Mouse (Mus musculus) heart, adult 9 months (tissue): ENCODE measurements at regions not wholly inside any gene's neighbourhood (a gene's known extent, or its start where the extent isn't known, plus 50 kb on each side); places are given as distances from the start of the nearest gene placed in this dataset.

Source experiments
- DNase-seq, 2 experiments: peaks; one replicate each; pipeline ENCODE4 v3.0.0; 2022; ENCODE audit warnings: low spot score in 2 of 2

- DNase-seq, result no peak
Measured at GRCm38 (mm10) chr16:39102151-39102550, 209.7 kb downstream of the Igsf11 start.

GRCm38 (mm10) chr16:39103360-39104095 is 211.1 kb downstream of the Igsf11 start:
- DNase-seq, result no peak

GRCm38 (mm10) chr16:39109383-39110033 is 217.0 kb downstream of the Igsf11 start:
- DNase-seq, result peak in 1 of 2 experiments; percentile 6

GRCm38 (mm10) chr16:39110089-39110488 is 217.6 kb downstream of the Igsf11 start:
- no peak for DNase-seq

GRCm38 (mm10) chr16:39118059-39118458 is 225.6 kb downstream of the Igsf11 start:
- no peak for DNase-seq

GRCm38 (mm10) chr16:39119811-39120210 is 227.3 kb downstream of the Igsf11 start:
- DNase-seq, result no peak

- no peak for DNase-seq
Measured at GRCm38 (mm10) chr16:39123445-39123952, 231.0 kb downstream of the Igsf11 start.

- no peak for DNase-seq
Measured at GRCm38 (mm10) chr16:39132459-39132858, 240.0 kb downstream of the Igsf11 start.

- no peak for DNase-seq
Measured at GRCm38 (mm10) chr16:39135777-39136176, 243.3 kb downstream of the Igsf11 start.

GRCm38 (mm10) chr16:39147151-39147550 is 254.7 kb downstream of the Igsf11 start:
- no peak for DNase-seq

GRCm38 (mm10) chr16:39151325-39152318 is 259.2 kb downstream of the Igsf11 start:
- DNase-seq, result no peak

GRCm38 (mm10) chr16:39158893-39159292 is 266.4 kb downstream of the Igsf11 start:
- DNase-seq, result no peak

- no peak for DNase-seq
Measured at GRCm38 (mm10) chr16:39159725-39160124, 267.3 kb downstream of the Igsf11 start.

- DNase-seq, result no peak
Measured at GRCm38 (mm10) chr16:39162684-39163083, 270.2 kb downstream of the Igsf11 start.

GRCm38 (mm10) chr16:39191861-39192260 is 299.4 kb downstream of the Igsf11 start:
- DNase-seq, result no peak

GRCm38 (mm10) chr16:39195431-39195830 is 303.0 kb downstream of the Igsf11 start:
- DNase-seq, result no peak

- DNase-seq, result peak; percentile 7 to 9
Measured at GRCm38 (mm10) chr16:39196896-39197295, 304.4 kb downstream of the Igsf11 start.

- DNase-seq, result no peak
Measured at GRCm38 (mm10) chr16:39223551-39223950, 331.1 kb downstream of the Igsf11 start.

- DNase-seq, result no peak
Measured at GRCm38 (mm10) chr16:39229501-39229900, 337.0 kb downstream of the Igsf11 start.

GRCm38 (mm10) chr16:39230439-39230838 is 338.0 kb downstream of the Igsf11 start:
- no peak for DNase-seq

GRCm38 (mm10) chr16:39234290-39234689 is 341.8 kb downstream of the Igsf11 start:
- DNase-seq, result no peak

GRCm38 (mm10) chr16:39273490-39273889 is 381.0 kb downstream of the Igsf11 start:
- no peak for DNase-seq
